Mouse (Mus musculus) brain, embryonic 14.5 days (tissue): ENCODE data around the gene Habp4.

Experiments
- CTCF ChIP-seq: fragments of 200-500 bp; IDR thresholded peaks from 2 replicates; pipeline ENCODE4 v1.5.1; 2012; ENCODE audit warnings: inconsistent platforms, mild to moderate bottlenecking, moderate library complexity, borderline replicate concordance; ENCODE audit not compliant: insufficient read depth, insufficient read length; ENCODE audit errors: extremely low read depth
- POLR2A ChIP-seq: fragments of 200-500 bp; IDR thresholded peaks from 2 replicates; pipeline ENCODE4 v1.6.1; 2012; ENCODE audit warnings: mild to moderate bottlenecking, inconsistent platforms, borderline replicate concordance; ENCODE audit not compliant: poor library complexity, insufficient read depth, insufficient read length, severe bottlenecking; ENCODE audit errors: extremely low read depth

- TF ChIP-seq POLR2A (no peak), CTCF (no peak)
These were observed 25.4 kb downstream of the Habp4 start for GRCm38 (mm10) chr13:64187065-64187464.
